In genomic region chr5:114657426-114657825, GRCm38 (mm10) we compare ENCODE assay signal across 8 mouse cellular contexts. TPM values are rescaled to one million over a fixed set of nuclear protein-coding genes. Genes with fewer than 3 reads are reported as not detected.
A peak's percentile ranks its signal among the peaks of the same experiment; 100 is the strongest.
DNase-seq lines count a peak whose midpoint lies in the region; ATAC-seq and TF ChIP-seq lines count a peak whose summit lies in the region.

No protein-coding gene starts in this region.

- H3K4me2 ChIP-seq in midbrain, embryonic 12.5 days (replicated peaks): peak overlapping the region; percentile 63; the same call in 1 of the 2 replicates
- no peak overlapping the region for H3K4me2 ChIP-seq in midbrain, embryonic 11.5 days
- peak overlapping the region; percentile 79 for H3K4me2 ChIP-seq in heart, postnatal 0 days (ENCODE audit: low read depth, low read length)
- peak overlapping the region; percentile 96 for H3K4me2 ChIP-seq in stomach, embryonic 16.5 days (ENCODE audit: low read depth, low read length)

- DNase-seq in midbrain, embryonic 11.5 days (ENCODE audit: low spot score, missing footprints): no peak
- DNase-seq in heart, postnatal 0 days (ENCODE audit: low spot score): no peak
- DNase-seq in kidney, postnatal 25 days: peak; percentile 88 to 96
- no peak for DNase-seq in adipocyte (ENCODE audit: low spot score)
- DNase-seq in frontal cortex, postnatal 25 days (ENCODE audit: low spot score in 2 of 2): no peak

- peaks cover 67% of the 10 kb centered on the region for H3K27me3 ChIP-seq in midbrain, embryonic 12.5 days
- peaks cover 33% of the 10 kb centered on the region for H3K27me3 ChIP-seq in midbrain, embryonic 11.5 days (ENCODE audit: control insufficient read depth, insufficient read depth, low read length)
- peaks cover 61% of the 10 kb centered on the region for H3K27me3 ChIP-seq in heart, postnatal 0 days (ENCODE audit: control insufficient read depth, insufficient read depth, low read length)
- H3K27me3 ChIP-seq in stomach, embryonic 16.5 days (ENCODE audit: control insufficient read depth, insufficient read depth, low read length): peaks cover 16% of the 10 kb centered on the region

- H3K27ac ChIP-seq in midbrain, embryonic 12.5 days (replicated peaks): no peak overlapping the region
- no peak overlapping the region for H3K27ac ChIP-seq in midbrain, embryonic 11.5 days (ENCODE audit: low read depth, low read length)
- no peak overlapping the region for H3K27ac ChIP-seq in heart, postnatal 0 days (ENCODE audit: low read depth)
- no peak overlapping the region for H3K27ac ChIP-seq in stomach, embryonic 16.5 days (ENCODE audit: low read length)

- H3K36me3 ChIP-seq in midbrain, embryonic 12.5 days: no peaks in the 10 kb centered on the region
- no peaks in the 10 kb centered on the region for H3K36me3 ChIP-seq in midbrain, embryonic 11.5 days (ENCODE audit: control insufficient read depth, insufficient read depth, low read length)
- H3K36me3 ChIP-seq in heart, postnatal 0 days (replicated peaks; ENCODE audit: control insufficient read depth, insufficient read depth, low read length): no peaks in the 10 kb centered on the region
- no peaks in the 10 kb centered on the region for H3K36me3 ChIP-seq in stomach, embryonic 16.5 days (ENCODE audit: control insufficient read depth, insufficient read depth, low read length)

- peaks cover 11% of the 10 kb centered on the region for H3K4me1 ChIP-seq in midbrain, embryonic 12.5 days
- H3K4me1 ChIP-seq in midbrain, embryonic 11.5 days (ENCODE audit: control insufficient read depth, insufficient read depth, low read length): peaks cover 6% of the 10 kb centered on the region; the same call in 1 of the 2 replicates
- peaks cover 5% of the 10 kb centered on the region for H3K4me1 ChIP-seq in heart, postnatal 0 days (ENCODE audit: control insufficient read depth, insufficient read depth)
- H3K4me1 ChIP-seq in stomach, embryonic 16.5 days (ENCODE audit: control insufficient read depth, insufficient read depth, low read length): peaks cover 8% of the 10 kb centered on the region; the same call in 1 of the 2 replicates

- no peak for ATAC-seq in midbrain, embryonic 12.5 days (ENCODE audit: low FRiP score, low read depth)
- no peak for ATAC-seq in midbrain, embryonic 11.5 days (ENCODE audit: low FRiP score)
- no peak for ATAC-seq in heart, postnatal 0 days (ENCODE audit: insufficient read depth, low read depth)
- ATAC-seq in stomach, embryonic 16.5 days (ENCODE audit: insufficient read depth, low FRiP score): no peak
- ATAC-seq in erythroid progenitor cell, adult 5-6 weeks (replicated peaks; ENCODE audit: low FRiP score, poor library complexity, severe bottlenecking): no peak

- no peaks in the 10 kb centered on the region for H3K9me3 ChIP-seq in midbrain, embryonic 12.5 days
- no peaks in the 10 kb centered on the region for H3K9me3 ChIP-seq in midbrain, embryonic 11.5 days (ENCODE audit: control insufficient read depth, low read length)
- H3K9me3 ChIP-seq in heart, postnatal 0 days (replicated peaks; ENCODE audit: control insufficient read depth, low read length): no peaks in the 10 kb centered on the region
- no peaks in the 10 kb centered on the region for H3K9me3 ChIP-seq in stomach, embryonic 16.5 days (replicated peaks; ENCODE audit: control insufficient read depth, low read length)

- WGBS in midbrain, embryonic 12.5 days: 33% methylated on average over 10 of the region's 10 CpGs
- WGBS in midbrain, embryonic 11.5 days: 28% methylated on average over 10 of the region's 10 CpGs
- WGBS in heart, postnatal 0 days: 29% methylated on average over 10 of the region's 10 CpGs
- WGBS in stomach, embryonic 16.5 days: 36% methylated on average over 10 of the region's 10 CpGs

- no peak for TF ChIP-seq EP300 in heart, postnatal 0 days (IDR thresholded peaks at IDR 0.05; ENCODE audit: low read depth)

- H3K4me3 ChIP-seq in midbrain, embryonic 12.5 days: peak overlapping the region; percentile 40; the same call in 1 of the 2 replicates
- no peak overlapping the region for H3K4me3 ChIP-seq in midbrain, embryonic 11.5 days (ENCODE audit: low read depth, low read length)
- H3K4me3 ChIP-seq in heart, postnatal 0 days (ENCODE audit: low read depth, low read length): peak overlapping the region; percentile 52
- peak overlapping the region; percentile 65 for H3K4me3 ChIP-seq in stomach, embryonic 16.5 days (replicated peaks; ENCODE audit: low read length)

- TF ChIP-seq CTCF in heart, postnatal 0 days (IDR thresholded peaks at IDR 0.05; ENCODE audit: low read depth): no peak

- H3K9ac ChIP-seq in midbrain, embryonic 12.5 days (replicated peaks): no peak overlapping the region
- H3K9ac ChIP-seq in midbrain, embryonic 11.5 days (ENCODE audit: low read length): no peak overlapping the region
- H3K9ac ChIP-seq in heart, postnatal 0 days (replicated peaks; ENCODE audit: low read depth, low read length): no peak overlapping the region
- peak overlapping the region; percentile 72 for H3K9ac ChIP-seq in stomach, embryonic 16.5 days (ENCODE audit: low read length)

RNA-seq across cellular contexts. Expression of gene Trpv4, which starts 0.8 kb away (rescaled TPM):
- 0.20 and 0.69 TPM in 2 replicates for polyA plus RNA-seq in midbrain, embryonic 12.5 days (2016; fragmentation: Nextera tagmentation; extraction: Ambion mirVana)
- 0.26 TPM in 1 of 2 replicates, not detected in the other for polyA plus RNA-seq in midbrain, embryonic 11.5 days (2014; fragmentation: Nextera tagmentation; extraction: Ambion mirVana)
- 2.3 and 3.4 TPM in 2 replicates for total RNA-seq in heart, postnatal 0 days (2014; rRNA removed; ENCODE audit: low replicate concordance)
- 0.87 and 0.93 TPM in 2 replicates for polyA plus RNA-seq in heart, postnatal 0 days (2015; fragmentation: Nextera tagmentation; extraction: Ambion mirVana)
- polyA plus RNA-seq in stomach, embryonic 16.5 days (2015; fragmentation: Nextera tagmentation; extraction: Ambion mirVana): 2.8 and 3.7 TPM in 2 replicates
- not detected in 2 replicates for total RNA-seq in erythroid progenitor cell, adult 5-6 weeks (2015; ENCODE audit: low replicate concordance)
- 1.5 TPM in 1 of 2 replicates, not detected in the other for total RNA-seq in erythroid progenitor cell, adult 5-6 weeks (2017; ENCODE audit: low replicate concordance)

RNA-seq across cellular contexts. Expression of gene Gltp, which starts 33.4 kb away (rescaled TPM):
- 60.6 and 62.0 TPM in 2 replicates for polyA plus RNA-seq in midbrain, embryonic 12.5 days (2016; fragmentation: Nextera tagmentation; extraction: Ambion mirVana)
- polyA plus RNA-seq in midbrain, embryonic 11.5 days (2014; fragmentation: Nextera tagmentation; extraction: Ambion mirVana): 63.8 and 67.1 TPM in 2 replicates
- 26.2 and 45.3 TPM in 2 replicates for total RNA-seq in heart, postnatal 0 days (2014; rRNA removed; ENCODE audit: low replicate concordance)
- polyA plus RNA-seq in heart, postnatal 0 days (2015; fragmentation: Nextera tagmentation; extraction: Ambion mirVana): 32.0 TPM in 2 replicates
- polyA plus RNA-seq in stomach, embryonic 16.5 days (2015; fragmentation: Nextera tagmentation; extraction: Ambion mirVana): 208 and 281 TPM in 2 replicates
- 103 and 104 TPM in 2 replicates for total RNA-seq in erythroid progenitor cell, adult 5-6 weeks (2015; ENCODE audit: low replicate concordance)
- total RNA-seq in erythroid progenitor cell, adult 5-6 weeks (2017; ENCODE audit: low replicate concordance): 42.0 and 54.4 TPM in 2 replicates

RNA-seq across cellular contexts. Expression of gene Tchp, which starts 50.1 kb away (rescaled TPM):
- polyA plus RNA-seq in midbrain, embryonic 12.5 days (2016; fragmentation: Nextera tagmentation; extraction: Ambion mirVana): 21.5 and 24.6 TPM in 2 replicates
- 13.7 and 17.4 TPM in 2 replicates for polyA plus RNA-seq in midbrain, embryonic 11.5 days (2014; fragmentation: Nextera tagmentation; extraction: Ambion mirVana)
- total RNA-seq in heart, postnatal 0 days (2014; rRNA removed; ENCODE audit: low replicate concordance): 0.50 and 1.6 TPM in 2 replicates
- polyA plus RNA-seq in heart, postnatal 0 days (2015; fragmentation: Nextera tagmentation; extraction: Ambion mirVana): 4.4 and 5.8 TPM in 2 replicates
- polyA plus RNA-seq in stomach, embryonic 16.5 days (2015; fragmentation: Nextera tagmentation; extraction: Ambion mirVana): 9.3 and 9.4 TPM in 2 replicates
- 2.2 and 19.7 TPM in 2 replicates for total RNA-seq in erythroid progenitor cell, adult 5-6 weeks (2015; ENCODE audit: low replicate concordance)
- 12.5 and 23.8 TPM in 2 replicates for total RNA-seq in erythroid progenitor cell, adult 5-6 weeks (2017; ENCODE audit: low replicate concordance)

Comparison
In these comparisons a context has a peak if more than half of its experiments do, and no peak if none do; other contexts are left out.
1. DNase-seq: peak in kidney, postnatal 25 days (2 of 2); none in midbrain, embryonic 11.5 days (single experiment), heart, postnatal 0 days (single experiment), adipocyte (single experiment) and frontal cortex, postnatal 25 days (0 of 2).